ENCODE assay signal across 9 mouse cellular contexts in the genomic region with DNA sequence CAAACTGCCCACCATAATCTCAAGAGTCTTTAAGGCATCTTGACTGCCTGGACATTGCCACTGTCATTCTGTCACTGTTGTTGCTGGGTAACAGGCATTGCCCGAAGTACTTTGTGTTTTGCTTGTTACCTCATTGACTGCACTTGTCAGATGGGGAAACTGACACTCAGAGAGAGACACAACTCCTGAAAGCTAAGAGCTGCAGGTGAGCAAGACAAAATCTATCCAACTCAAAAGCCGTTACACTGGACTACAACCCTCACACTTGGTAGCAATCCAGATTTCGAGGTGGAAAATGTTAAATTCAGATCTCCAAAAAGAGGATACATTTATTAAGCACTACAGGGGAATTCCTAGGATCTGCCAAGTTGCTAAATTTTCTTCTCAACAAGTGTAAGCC. TPM values are rescaled to one million over a fixed set of nuclear protein-coding genes. Genes with fewer than 3 reads are reported as not detected.
A peak's percentile ranks its signal among the peaks of the same experiment; 100 is the strongest.
DNase-seq lines count a peak whose midpoint lies in the region; ATAC-seq lines count a peak whose summit lies in the region.
"Had no signal": no experiment of that assay in that cellular context is flagged by ENCODE, and none has a peak within 500 bp of the region (broad histone marks: within the 10 kb centered on the region; RNA-seq: fewer than 3 reads in every experiment).

No protein-coding gene starts in this region.

- H3K36me3 ChIP-seq in hindbrain, embryonic 15.5 days = no peaks in the 10 kb centered on the region
- no peaks in the 10 kb centered on the region for H3K36me3 ChIP-seq in hindbrain, embryonic 16.5 days (ENCODE audit: control insufficient read depth, insufficient read depth, low read length)
- no peaks in the 10 kb centered on the region for H3K36me3 ChIP-seq in neural tube, embryonic 12.5 days

- no peaks in the 10 kb centered on the region for H3K9me3 ChIP-seq in hindbrain, embryonic 15.5 days
- no peaks in the 10 kb centered on the region for H3K9me3 ChIP-seq in hindbrain, embryonic 16.5 days (ENCODE audit: control insufficient read depth, low read length)
- no peaks in the 10 kb centered on the region for H3K9me3 ChIP-seq in neural tube, embryonic 12.5 days

- no peaks in the 10 kb centered on the region for H3K27me3 ChIP-seq in hindbrain, embryonic 15.5 days
- no peaks in the 10 kb centered on the region for H3K27me3 ChIP-seq in hindbrain, embryonic 16.5 days (replicated peaks; ENCODE audit: control insufficient read depth, insufficient read depth, low read length)
- no peaks in the 10 kb centered on the region for H3K27me3 ChIP-seq in neural tube, embryonic 12.5 days (replicated peaks)

- no peak overlapping the region for H3K9ac ChIP-seq in hindbrain, embryonic 15.5 days
- no peak overlapping the region for H3K9ac ChIP-seq in hindbrain, embryonic 16.5 days (ENCODE audit: low read depth, low read length)
- H3K9ac ChIP-seq in neural tube, embryonic 12.5 days = no peak overlapping the region

- no peak overlapping the region for H3K27ac ChIP-seq in hindbrain, embryonic 15.5 days (replicated peaks)
- no peak overlapping the region for H3K27ac ChIP-seq in hindbrain, embryonic 16.5 days (ENCODE audit: low read depth, low read length)
- no peak overlapping the region for H3K27ac ChIP-seq in neural tube, embryonic 12.5 days

- no peak overlapping the region for H3K4me3 ChIP-seq in hindbrain, embryonic 15.5 days
- no peak overlapping the region for H3K4me3 ChIP-seq in hindbrain, embryonic 16.5 days (ENCODE audit: low read length)
- no peak overlapping the region for H3K4me3 ChIP-seq in neural tube, embryonic 12.5 days

- peaks cover 13% of the 10 kb centered on the region for H3K4me1 ChIP-seq in hindbrain, embryonic 15.5 days (replicated peaks)
- peaks cover 8% of the 10 kb centered on the region for H3K4me1 ChIP-seq in hindbrain, embryonic 16.5 days (ENCODE audit: control insufficient read depth, insufficient read depth, low read depth, low read length)
- H3K4me1 ChIP-seq in neural tube, embryonic 12.5 days = peaks cover 9% of the 10 kb centered on the region

- DNase-seq in cerebellum, adult 8-10 months = peak; percentile 25
- no peak for DNase-seq in cerebellum, postnatal 4 days (ENCODE audit: low spot score in 2 of 2)
- DNase-seq in neural tube, embryonic 10.5 days (ENCODE audit: extremely low spot score, low spot score) = no peak
- no peak for DNase-seq in spleen, postnatal 36 days (ENCODE audit: low spot score in 2 of 2)
- DNase-seq: right cerebral cortex, postnatal 4 days had no signal

- H3K4me2 ChIP-seq in hindbrain, embryonic 15.5 days = peak overlapping the region; percentile 65; the same call in 1 of the 2 replicates
- no peak overlapping the region for H3K4me2 ChIP-seq in hindbrain, embryonic 16.5 days (ENCODE audit: low read length)
- peak overlapping the region; percentile 67 for H3K4me2 ChIP-seq in neural tube, embryonic 12.5 days (replicated peaks)

- ATAC-seq in hindbrain, embryonic 15.5 days (ENCODE audit: low FRiP score, low read depth) = no peak
- ATAC-seq in hindbrain, embryonic 16.5 days = no peak
- no peak for ATAC-seq in neural tube, embryonic 12.5 days (ENCODE audit: low FRiP score, low read depth)
- ATAC-seq in monocyte, adult 5-6 weeks (replicated peaks; ENCODE audit: insufficient number of reproducible peaks, low FRiP score, low TSS enrichment, poor library complexity, severe bottlenecking) = no peak

- 78% methylated on average over 3 of the region's 3 CpGs for WGBS in hindbrain, embryonic 15.5 days
- WGBS in hindbrain, embryonic 16.5 days = 74% methylated on average over 3 of the region's 3 CpGs
- 79% methylated on average over 3 of the region's 3 CpGs for WGBS in neural tube, embryonic 12.5 days

RNA-seq across cellular contexts. Expression of a gene that starts 0.6 kb away (rescaled TPM):
- polyA plus RNA-seq in hindbrain, embryonic 15.5 days (2015; fragmentation: Nextera tagmentation; extraction: Ambion mirVana) = 13.8 and 16.6 TPM in 2 replicates
- polyA plus RNA-seq in hindbrain, embryonic 16.5 days (2015; fragmentation: Nextera tagmentation; extraction: Ambion mirVana) = 14.5 and 18.0 TPM in 2 replicates
- 16.1 and 17.8 TPM in 2 replicates for polyA plus RNA-seq in neural tube, embryonic 12.5 days (2016; fragmentation: Nextera tagmentation; extraction: Ambion mirVana)
- total RNA-seq in monocyte, adult 5-6 weeks (2017) = 5.2 to 6.9 TPM (median 6.3 TPM) in 3 replicates
